Mouse (Mus musculus) cortical plate, adult 2 months (tissue): ENCODE results near the gene Ilvbl. TPM values are rescaled to one million over a fixed set of nuclear protein-coding genes. Genes with fewer than 3 reads are reported as not detected.
"Not testable (repeated sequence)": the region's sequence is repeated elsewhere in the genome, so short reads cannot be mapped to it uniquely, and the experiment has no call there.

Source experiments
- H3K27ac ChIP-seq: fragments of 200-500 bp; 2 replicates; pipeline ENCODE4 v1.5.1; 2012; ENCODE audit warnings: low read length, control low read depth, inconsistent platforms; ENCODE audit not compliant: insufficient read depth
- H3K4me1 ChIP-seq: fragments of 200-500 bp; 2 replicates; pipeline ENCODE4 v1.6.1; 2011; ENCODE audit warnings: low read length; ENCODE audit not compliant: control insufficient read depth, insufficient read depth
- H3K4me3 ChIP-seq: fragments of 200-500 bp; 2 replicates; pipeline ENCODE4 v1.5.1; 2011; ENCODE audit warnings: mild to moderate bottlenecking, low read length, control low read depth; ENCODE audit not compliant: insufficient read depth
- CTCF ChIP-seq: fragments of 200-500 bp; IDR thresholded peaks from 2 replicates; pipeline ENCODE4 v1.5.1; 2011; ENCODE audit warnings: mild to moderate bottlenecking, control low read depth, low read length; ENCODE audit not compliant: insufficient read depth; ENCODE audit errors: extremely low read depth
- POLR2A ChIP-seq: fragments of 200-500 bp; IDR thresholded peaks from 2 replicates; pipeline ENCODE4 v1.6.1; 2011; ENCODE audit warnings: mild to moderate bottlenecking, low read length, control low read depth; ENCODE audit not compliant: insufficient read depth; ENCODE audit errors: extremely low read depth
- polyA plus RNA-seq: library from polyadenylated mRNA; depleted of rRNA; stranded (reverse); fragments of >200 nt; gene quantifications from 2 replicates; pipeline ENCODE4 v1.2.3, GENCODE M21; 2012; rRNA removed

Ilvbl gene
- 41.1 and 41.2 TPM in 2 replicates for polyA plus RNA-seq

DNA sequence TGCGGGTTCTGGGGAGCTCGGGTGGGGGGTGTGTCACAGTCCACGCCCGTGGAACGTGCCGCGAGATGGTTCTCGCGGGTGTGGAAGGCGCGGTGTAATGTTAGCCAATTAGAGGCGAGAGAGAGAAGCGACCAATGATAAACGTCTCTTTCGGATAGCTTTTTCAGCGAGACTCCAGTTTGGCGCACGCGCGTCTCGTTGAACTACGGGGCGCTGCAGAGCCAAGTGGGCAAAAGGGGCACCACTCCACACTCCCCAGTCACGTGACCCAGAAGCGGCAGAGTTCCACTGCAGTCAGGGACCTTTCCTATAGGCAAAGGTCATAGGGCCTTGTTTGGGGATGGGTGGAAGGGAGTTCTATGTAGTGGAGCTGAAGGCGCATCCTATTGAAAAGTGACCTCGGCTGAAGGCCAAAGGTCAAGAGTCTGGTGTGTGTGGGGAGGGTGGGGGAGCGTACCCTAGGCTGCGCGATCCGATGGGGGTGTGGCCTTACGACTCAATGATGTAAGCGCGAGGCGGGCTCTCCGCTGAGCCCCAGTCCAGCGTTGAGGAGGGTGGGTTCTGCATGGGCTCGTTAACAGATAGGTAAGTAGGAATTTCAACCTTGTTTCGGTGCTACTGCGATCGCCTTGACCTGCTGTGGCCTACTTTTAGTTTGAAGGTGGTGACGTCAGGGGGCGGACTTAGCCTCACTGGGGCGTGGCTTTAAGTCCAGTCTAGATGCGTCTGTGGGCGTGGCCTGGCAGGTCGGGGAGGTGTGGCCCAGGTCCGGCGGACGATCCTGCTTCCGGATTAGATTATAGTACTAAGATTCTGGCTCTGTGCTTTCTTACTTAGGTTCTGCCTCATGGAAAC lies at the start of gene Ilvbl:
Ilvbl (plus strand) TSS at position 97 of the 855 bp plus-strand sequence.
- TF ChIP-seq POLR2A (peak; percentile 64; the same call in 1 of the 2 replicates), CTCF (no peak)
- H3K27ac ChIP-seq, result peak within 1 kb of the TSS; percentile 89
- H3K4me1 ChIP-seq, result peaks cover 2% of the 10 kb centered on the region
- H3K4me3 ChIP-seq, result peak within 1 kb of the TSS; percentile 84

GRCm38 (mm10) chr10:78525071-78525470 lies 49.1 kb upstream of the Ilvbl start:
- not testable (repeated sequence) for H3K27ac ChIP-seq, H3K4me1 ChIP-seq, H3K4me3 ChIP-seq

DNA sequence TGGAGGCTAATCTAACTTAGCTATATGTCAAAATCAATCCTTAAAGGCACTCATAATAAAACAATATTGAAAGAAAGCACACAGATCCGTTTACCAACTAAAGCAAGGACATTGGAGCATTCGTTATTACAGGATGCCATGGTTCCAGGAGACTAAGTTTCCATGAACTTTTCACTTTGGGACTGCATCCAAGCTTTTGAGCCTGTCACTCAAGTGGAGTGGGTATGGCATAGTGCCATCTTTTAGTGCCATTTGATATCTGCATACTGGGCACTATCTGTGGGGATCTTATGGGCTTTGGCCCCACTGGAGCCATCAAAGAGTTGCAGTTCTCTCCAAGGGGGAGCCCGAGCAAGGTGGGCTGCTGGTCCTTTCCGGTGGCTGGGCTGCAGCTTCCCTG lies 48.6 kb upstream of the Ilvbl start:
- Histone ChIP-seq H3K4me1 (no peaks in the 10 kb centered on the region), H3K27ac (no peak overlapping the region), H3K4me3 (no peak overlapping the region)
- TF ChIP-seq POLR2A (no peak), CTCF (no peak)

DNA sequence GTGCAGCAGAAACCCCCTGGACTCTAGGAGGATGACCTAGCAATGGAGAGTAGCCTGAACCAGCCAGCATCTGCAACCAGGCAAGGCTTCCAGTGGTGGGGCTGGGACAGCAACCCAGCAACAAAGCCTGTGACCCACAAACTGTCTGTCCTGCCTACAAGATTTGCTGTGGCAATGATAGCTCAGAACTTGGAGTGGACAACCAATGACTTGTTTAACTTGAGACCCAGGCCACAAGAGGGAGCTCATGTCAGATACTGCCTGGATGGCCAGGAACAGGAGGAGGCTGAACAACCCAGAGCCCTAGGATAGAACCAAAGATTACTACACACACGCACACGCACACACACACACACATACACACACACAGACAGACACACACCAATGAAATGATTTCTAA lies 33.2 kb upstream of the Ilvbl start:
- no peaks in the 10 kb centered on the region for H3K4me1 ChIP-seq
- no peak overlapping the region for H3K4me3 ChIP-seq
- H3K27ac ChIP-seq, result no peak overlapping the region
- TF ChIP-seq CTCF (peak; percentile 30), POLR2A (no peak)

GRCm38 (mm10) chr10:78565070-78565469 lies 9.1 kb upstream of the Ilvbl start:
- TF ChIP-seq POLR2A (no peak), CTCF (no peak)
- Histone ChIP-seq H3K4me3 (no peak overlapping the region), H3K27ac (no peak overlapping the region), H3K4me1 (no peaks in the 10 kb centered on the region)

DNA sequence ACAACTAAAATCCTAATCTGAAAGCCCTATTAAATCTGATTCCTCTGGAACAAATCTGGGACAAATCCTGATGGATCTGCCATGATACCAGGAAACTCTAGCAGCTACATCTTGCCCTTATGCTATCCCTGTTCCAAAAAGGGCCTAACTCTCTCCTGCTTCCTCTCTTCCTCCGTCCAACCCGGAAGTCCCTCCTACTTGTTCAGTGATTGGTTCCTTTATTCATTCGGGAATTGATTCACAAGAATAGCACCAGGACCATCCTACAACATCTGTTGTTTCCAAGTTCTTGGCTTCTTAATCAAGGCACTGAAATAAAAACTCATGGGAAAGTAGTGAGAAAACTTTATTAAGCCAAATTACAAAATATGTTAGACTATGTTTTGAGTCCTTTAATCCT lies 5.0 kb upstream of the Ilvbl start:
- Histone ChIP-seq H3K4me1 (no peaks in the 10 kb centered on the region), H3K4me3 (no peak overlapping the region), H3K27ac (no peak overlapping the region)
- TF ChIP-seq CTCF (no peak), POLR2A (no peak)

DNA sequence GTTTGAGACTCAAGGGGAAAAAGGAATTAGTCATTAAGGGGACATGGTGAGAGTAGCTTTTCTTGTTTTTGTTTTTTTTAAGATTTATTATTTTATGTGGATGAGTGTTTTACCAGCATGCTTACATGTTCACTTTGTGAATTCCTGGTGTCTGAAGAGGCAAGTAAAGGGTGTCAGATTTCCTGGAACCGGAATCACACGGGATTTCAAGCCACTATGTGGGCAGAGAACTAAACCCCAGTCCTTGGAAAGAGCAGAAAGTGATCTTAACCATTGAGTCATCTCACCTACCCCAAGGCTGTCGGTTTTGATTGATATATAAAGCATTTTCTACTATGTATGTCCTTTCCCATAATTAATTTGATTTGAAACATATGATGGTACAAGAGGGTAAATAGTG lies 4.5 kb upstream of the Ilvbl start:
- H3K4me3 ChIP-seq, result no peak overlapping the region
- TF ChIP-seq POLR2A, result no peak
- no peak for TF ChIP-seq CTCF
- H3K27ac ChIP-seq, result no peak overlapping the region
- no peaks in the 10 kb centered on the region for H3K4me1 ChIP-seq

DNA sequence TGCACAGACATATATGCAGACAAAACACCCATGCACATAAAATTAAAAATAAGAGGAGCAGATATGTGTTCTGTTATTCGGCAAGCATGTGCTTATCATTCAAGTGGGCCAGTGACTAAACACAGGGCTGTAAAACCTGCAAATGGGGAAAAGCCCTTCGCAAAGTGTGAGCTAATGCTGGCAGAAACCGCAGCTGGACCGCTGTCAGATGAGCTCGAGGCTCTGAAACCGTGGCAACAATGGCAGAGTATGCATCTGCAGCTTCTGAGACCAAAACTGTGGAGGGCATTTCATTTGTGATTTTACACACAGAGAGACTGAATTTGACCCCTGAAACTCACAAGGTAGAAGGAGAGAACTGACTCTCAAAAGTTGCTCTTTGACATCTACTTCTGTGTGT lies 3.7 kb upstream of the Ilvbl start:
- Histone ChIP-seq H3K4me1 (no peaks in the 10 kb centered on the region), H3K27ac (peak overlapping the region; percentile 47), H3K4me3 (no peak overlapping the region)
- no peak for TF ChIP-seq POLR2A
- TF ChIP-seq CTCF, result no peak

GRCm38 (mm10) chr10:78570897-78571296 lies 3.2 kb upstream of the Ilvbl start:
- Histone ChIP-seq H3K27ac (peak overlapping the region; percentile 47), H3K4me1 (peaks cover 2% of the 10 kb centered on the region), H3K4me3 (no peak overlapping the region)
- no peak for TF ChIP-seq POLR2A
- no peak for TF ChIP-seq CTCF

DNA sequence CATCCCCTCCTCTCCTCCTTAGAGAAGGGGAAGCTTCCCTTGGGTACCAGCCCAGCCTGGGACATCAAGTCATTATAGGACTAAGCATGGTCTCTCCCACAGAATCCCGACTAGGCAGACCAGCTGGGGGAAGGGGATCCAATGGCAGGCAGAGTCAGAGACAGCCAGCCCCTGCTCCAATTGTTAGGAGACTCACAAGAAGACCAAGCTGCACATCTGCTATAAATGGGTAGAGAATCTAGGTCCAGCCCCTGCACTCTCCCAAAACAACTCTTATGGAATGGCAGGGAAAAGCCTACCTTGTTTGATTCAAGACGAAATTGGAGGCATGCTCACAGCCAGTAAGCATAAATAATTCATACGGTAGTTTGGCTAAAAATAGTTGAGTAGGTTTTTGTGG lies 920 bp upstream of the Ilvbl start:
- TF ChIP-seq CTCF (no peak), POLR2A (no peak)
- Histone ChIP-seq H3K4me3 (no peak overlapping the region), H3K27ac (no peak overlapping the region), H3K4me1 (peaks cover 2% of the 10 kb centered on the region)

DNA sequence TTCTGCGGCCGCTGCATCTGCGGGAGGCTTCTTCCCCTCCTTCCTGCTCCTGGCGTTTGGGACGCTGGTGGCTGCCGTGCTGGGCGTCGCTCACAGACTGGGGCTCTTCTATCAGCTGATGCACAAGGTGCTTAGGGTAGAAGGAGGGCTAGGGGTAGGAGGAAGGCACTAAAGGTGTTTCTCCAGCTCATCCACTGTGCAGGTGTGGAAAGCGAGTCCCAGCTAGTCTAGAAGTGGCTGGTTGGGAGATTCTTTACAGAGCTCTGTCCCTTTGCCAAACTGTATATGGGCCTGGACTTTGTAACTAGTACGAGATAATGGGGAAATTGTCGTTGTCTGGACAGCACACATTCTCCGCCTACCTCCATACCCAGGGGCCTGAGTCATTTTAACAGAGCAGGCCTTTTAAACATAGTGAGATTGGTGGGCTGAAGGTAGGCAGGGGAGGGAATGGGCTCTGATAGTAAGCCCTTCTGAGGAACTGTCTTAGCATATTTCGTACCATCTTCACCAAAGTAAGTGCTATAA lies 1.0 kb downstream of the Ilvbl start:
- peaks cover 2% of the 10 kb centered on the region for H3K4me1 ChIP-seq
- TF ChIP-seq POLR2A (no peak), CTCF (no peak)

More for the DNA sequence above, 1.0 kb downstream of the Ilvbl start:
- Histone ChIP-seq H3K4me3 (peak overlapping the region; percentile 84), H3K27ac (no peak overlapping the region; the same call in 1 of the 2 replicates)
